Mouse (Mus musculus): ENCODE measurements at regions not wholly inside any gene's neighbourhood (a gene's known extent, or its start where the extent isn't known, plus 50 kb on each side); places are given as distances from the start of the nearest gene placed in this dataset.

- Histone ChIP-seq H3K9me3 (ENCODE audit: control insufficient read depth, low read length) (no peaks in the 10 kb centered on the region), H3K36me3 (ENCODE audit: control insufficient read depth, insufficient read depth, low read length) (no peaks in the 10 kb centered on the region), H3K4me2 (no peak overlapping the region), H3K27ac (ENCODE audit: low read depth, low read length) (no peak overlapping the region), H3K4me3 (ENCODE audit: low read depth, low read length) (no peak overlapping the region), H3K27me3 (replicated peaks; ENCODE audit: control insufficient read depth, insufficient read depth, low read length) (no peaks in the 10 kb centered on the region), H3K9ac (ENCODE audit: low read depth, low read length) (no peak overlapping the region), H3K4me1 (replicated peaks; ENCODE audit: control insufficient read depth, insufficient read depth, low read length) (no peaks in the 10 kb centered on the region)
- 54% methylated on average over 5 of the region's 5 CpGs for WGBS
- ATAC-seq (replicated peaks; ENCODE audit: low FRiP score): no peak
- DNase-seq (ENCODE audit: low spot score): no peak
These were observed 262.2 kb upstream of the Zmiz1 start for GRCm38 (mm10) chr14:25196820-25197219.

- Histone ChIP-seq H3K36me3 (ENCODE audit: control insufficient read depth, insufficient read depth, low read length) (no peaks in the 10 kb centered on the region), H3K4me3 (ENCODE audit: low read depth, low read length) (no peak overlapping the region), H3K4me1 (replicated peaks; ENCODE audit: control insufficient read depth, insufficient read depth, low read length) (no peaks in the 10 kb centered on the region), H3K27me3 (replicated peaks; ENCODE audit: control insufficient read depth, insufficient read depth, low read length) (no peaks in the 10 kb centered on the region), H3K27ac (ENCODE audit: low read depth, low read length) (no peak overlapping the region), H3K4me2 (no peak overlapping the region), H3K9me3 (ENCODE audit: control insufficient read depth, low read length) (no peaks in the 10 kb centered on the region), H3K9ac (ENCODE audit: low read depth, low read length) (no peak overlapping the region)
- 83% methylated on average over 3 of the region's 3 CpGs for WGBS
- no peak for ATAC-seq (replicated peaks; ENCODE audit: low FRiP score)
- DNase-seq (ENCODE audit: low spot score): no peak
These were observed 259.1 kb upstream of the Zmiz1 start for GRCm38 (mm10) chr14:25199900-25200299.

DNA sequence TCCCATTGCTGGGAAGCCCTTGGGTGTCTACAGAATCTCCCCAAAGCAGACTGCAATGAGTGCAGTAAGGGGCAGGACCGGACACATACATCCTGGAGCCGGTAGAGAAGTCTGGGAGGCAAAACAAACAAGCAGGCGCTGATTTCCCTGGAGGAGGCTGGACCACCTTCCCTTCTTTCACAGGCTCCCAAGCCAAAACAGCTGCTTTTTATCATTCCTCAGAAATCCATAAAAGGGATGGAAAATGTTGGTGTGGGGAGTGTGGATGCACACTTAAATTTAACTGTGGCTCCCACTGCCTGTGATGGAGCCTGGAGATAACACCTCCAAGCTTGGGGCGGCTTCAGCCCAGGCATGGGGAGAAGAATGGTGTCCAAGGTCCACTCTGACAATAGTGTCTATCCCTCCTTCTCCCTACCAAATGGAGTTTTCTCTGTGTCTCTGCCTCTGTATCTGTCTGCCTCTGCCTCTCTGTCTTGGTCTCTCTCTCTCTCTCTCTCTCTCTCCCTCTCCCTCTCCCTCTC lies 258.3 kb upstream of the Zmiz1 start:
- WGBS: 58% methylated on average over 4 of the region's 4 CpGs
- Histone ChIP-seq H3K36me3 (ENCODE audit: control insufficient read depth, insufficient read depth, low read length) (no peaks in the 10 kb centered on the region), H3K27me3 (replicated peaks; ENCODE audit: control insufficient read depth, insufficient read depth, low read length) (no peaks in the 10 kb centered on the region), H3K4me3 (ENCODE audit: low read depth, low read length) (no peak overlapping the region), H3K9me3 (ENCODE audit: control insufficient read depth, low read length) (no peaks in the 10 kb centered on the region), H3K4me1 (replicated peaks; ENCODE audit: control insufficient read depth, insufficient read depth, low read length) (no peaks in the 10 kb centered on the region), H3K27ac (ENCODE audit: low read depth, low read length) (no peak overlapping the region), H3K9ac (ENCODE audit: low read depth, low read length) (no peak overlapping the region), H3K4me2 (no peak overlapping the region)
- no peak for DNase-seq (ENCODE audit: low spot score)
- no peak for ATAC-seq (replicated peaks; ENCODE audit: low FRiP score)

DNA sequence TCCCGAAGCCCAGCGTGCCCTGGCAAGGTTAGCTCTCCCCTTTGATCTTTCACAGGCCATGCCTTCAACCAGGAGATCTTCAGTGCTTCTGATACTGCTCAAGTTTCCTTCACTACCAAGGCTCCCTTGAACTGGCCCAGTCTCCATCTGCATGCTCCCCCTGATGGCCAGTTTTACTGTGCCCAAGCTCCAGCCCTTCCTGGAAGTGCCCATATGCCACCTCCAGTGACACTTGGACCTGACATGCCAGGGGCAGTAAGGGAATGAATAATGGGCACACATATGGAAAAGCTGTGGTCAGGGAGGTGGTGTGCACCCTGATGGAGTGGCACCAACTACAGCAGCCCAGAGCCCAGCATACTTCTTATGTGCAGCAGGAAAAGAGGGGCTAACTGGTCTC lies 256.7 kb upstream of the Zmiz1 start:
- no peak overlapping the region for H3K4me2 ChIP-seq
- H3K27ac ChIP-seq (ENCODE audit: low read depth, low read length): no peak overlapping the region
- H3K9me3 ChIP-seq (ENCODE audit: control insufficient read depth, low read length): no peaks in the 10 kb centered on the region
- no peaks in the 10 kb centered on the region for H3K27me3 ChIP-seq (replicated peaks; ENCODE audit: control insufficient read depth, insufficient read depth, low read length)
- ATAC-seq (replicated peaks; ENCODE audit: low FRiP score) (no peak), DNase-seq (ENCODE audit: low spot score) (no peak)
- H3K4me1 ChIP-seq (replicated peaks; ENCODE audit: control insufficient read depth, insufficient read depth, low read length): peaks cover under 1% of the 10 kb centered on the region
- WGBS: 48% methylated on average over 2 of the region's 2 CpGs
- no peaks in the 10 kb centered on the region for H3K36me3 ChIP-seq (ENCODE audit: control insufficient read depth, insufficient read depth, low read length)
- H3K4me3 ChIP-seq (ENCODE audit: low read depth, low read length): no peak overlapping the region
- no peak overlapping the region for H3K9ac ChIP-seq (ENCODE audit: low read depth, low read length)

DNA sequence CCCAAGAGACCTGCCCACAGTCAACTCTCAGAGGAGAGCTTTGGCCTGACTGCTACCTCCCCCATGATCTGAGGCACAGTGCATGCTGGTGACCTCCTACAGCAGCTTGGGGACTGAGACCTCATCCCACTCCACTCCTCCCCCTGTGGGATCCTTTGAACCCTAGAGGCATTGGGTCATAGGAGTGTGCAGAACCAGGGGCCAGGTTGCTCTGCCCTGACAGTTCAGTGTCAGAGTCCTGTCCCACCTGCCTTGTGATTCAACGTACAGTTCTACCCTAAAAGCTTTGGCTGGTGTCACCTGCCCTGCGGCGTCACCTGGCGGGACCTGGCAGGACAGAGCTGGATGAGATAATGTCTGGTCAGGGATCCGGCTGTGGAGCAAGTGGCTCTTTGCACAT lies 254.9 kb upstream of the Zmiz1 start:
- H3K4me1 ChIP-seq (replicated peaks; ENCODE audit: control insufficient read depth, insufficient read depth, low read length): peaks cover 14% of the 10 kb centered on the region
- H3K27ac ChIP-seq (ENCODE audit: low read depth, low read length): no peak overlapping the region
- H3K9me3 ChIP-seq (ENCODE audit: control insufficient read depth, low read length): no peaks in the 10 kb centered on the region
- no peak overlapping the region for H3K4me3 ChIP-seq (ENCODE audit: low read depth, low read length)
- no peak for ATAC-seq (replicated peaks; ENCODE audit: low FRiP score)
- no peak overlapping the region for H3K4me2 ChIP-seq
- no peaks in the 10 kb centered on the region for H3K36me3 ChIP-seq (ENCODE audit: control insufficient read depth, insufficient read depth, low read length)
- H3K9ac ChIP-seq (ENCODE audit: low read depth, low read length): no peak overlapping the region
- 73% methylated on average over 5 of the region's 5 CpGs for WGBS
- no peaks in the 10 kb centered on the region for H3K27me3 ChIP-seq (replicated peaks; ENCODE audit: control insufficient read depth, insufficient read depth, low read length)
- no peak for DNase-seq (ENCODE audit: low spot score)

DNA sequence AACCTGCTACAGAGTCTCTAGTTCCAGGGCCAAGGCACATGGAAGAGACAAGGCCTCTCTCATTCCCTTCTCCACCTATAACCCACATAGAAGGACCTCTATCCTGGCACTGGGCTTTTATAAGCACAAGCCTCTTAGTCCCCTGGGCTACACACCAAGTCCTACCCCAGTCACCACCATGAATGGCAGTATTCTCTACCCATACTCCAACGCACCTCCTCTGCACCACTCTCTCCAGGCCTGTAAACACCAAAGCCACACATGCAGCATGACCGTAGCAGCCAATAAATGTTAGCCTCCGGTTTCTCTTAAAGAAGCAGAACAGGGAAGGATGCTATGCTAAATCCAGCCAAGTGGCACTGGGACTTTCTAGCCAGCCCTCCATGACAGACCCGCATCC lies 252.1 kb upstream of the Zmiz1 start:
- ATAC-seq (replicated peaks; ENCODE audit: low FRiP score) (no peak), DNase-seq (ENCODE audit: low spot score) (no peak)
- no peaks in the 10 kb centered on the region for H3K9me3 ChIP-seq (ENCODE audit: control insufficient read depth, low read length)
- H3K36me3 ChIP-seq (ENCODE audit: control insufficient read depth, insufficient read depth, low read length): no peaks in the 10 kb centered on the region
- no peak overlapping the region for H3K4me2 ChIP-seq
- H3K27ac ChIP-seq (ENCODE audit: low read depth, low read length): no peak overlapping the region
- peaks cover 15% of the 10 kb centered on the region for H3K4me1 ChIP-seq (replicated peaks; ENCODE audit: control insufficient read depth, insufficient read depth, low read length)
- H3K27me3 ChIP-seq (replicated peaks; ENCODE audit: control insufficient read depth, insufficient read depth, low read length): no peaks in the 10 kb centered on the region
- H3K9ac ChIP-seq (ENCODE audit: low read depth, low read length): no peak overlapping the region
- H3K4me3 ChIP-seq (ENCODE audit: low read depth, low read length): no peak overlapping the region
- 79% methylated on average over 4 of the region's 4 CpGs for WGBS

DNA sequence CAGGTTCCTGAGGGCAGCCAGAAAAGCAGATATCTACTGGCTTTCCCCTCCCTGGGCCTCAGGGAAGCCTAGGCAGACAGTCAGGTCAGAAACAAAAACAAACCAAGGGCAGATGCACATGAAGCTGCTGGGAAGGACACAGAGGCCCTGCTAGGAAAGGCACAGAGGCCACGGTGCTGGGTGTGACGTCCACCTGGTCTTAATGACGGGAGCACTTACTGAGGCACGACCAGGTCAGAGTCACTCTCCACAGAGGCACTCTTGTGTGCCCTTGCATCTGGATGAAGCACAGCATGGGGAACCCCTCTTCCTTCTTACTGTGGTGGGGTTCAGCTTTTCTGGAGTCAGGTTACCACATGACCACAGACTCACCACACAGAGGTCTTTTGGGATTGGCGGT lies 251.6 kb upstream of the Zmiz1 start:
- H3K27me3 ChIP-seq (replicated peaks; ENCODE audit: control insufficient read depth, insufficient read depth, low read length): no peaks in the 10 kb centered on the region
- peak overlapping the region; percentile 6; the same call in 1 of the 2 replicates for H3K27ac ChIP-seq (ENCODE audit: low read depth, low read length)
- H3K4me1 ChIP-seq (replicated peaks; ENCODE audit: control insufficient read depth, insufficient read depth, low read length): peaks cover 15% of the 10 kb centered on the region
- no peak overlapping the region for H3K4me3 ChIP-seq (ENCODE audit: low read depth, low read length)
- DNase-seq (ENCODE audit: low spot score) (no peak), ATAC-seq (replicated peaks; ENCODE audit: low FRiP score) (no peak)
- no peak overlapping the region for H3K9ac ChIP-seq (ENCODE audit: low read depth, low read length)
- no peak overlapping the region for H3K4me2 ChIP-seq
- H3K9me3 ChIP-seq (ENCODE audit: control insufficient read depth, low read length): no peaks in the 10 kb centered on the region
- WGBS: 70% methylated on average over 5 of the region's 5 CpGs
- no peaks in the 10 kb centered on the region for H3K36me3 ChIP-seq (ENCODE audit: control insufficient read depth, insufficient read depth, low read length)

DNA sequence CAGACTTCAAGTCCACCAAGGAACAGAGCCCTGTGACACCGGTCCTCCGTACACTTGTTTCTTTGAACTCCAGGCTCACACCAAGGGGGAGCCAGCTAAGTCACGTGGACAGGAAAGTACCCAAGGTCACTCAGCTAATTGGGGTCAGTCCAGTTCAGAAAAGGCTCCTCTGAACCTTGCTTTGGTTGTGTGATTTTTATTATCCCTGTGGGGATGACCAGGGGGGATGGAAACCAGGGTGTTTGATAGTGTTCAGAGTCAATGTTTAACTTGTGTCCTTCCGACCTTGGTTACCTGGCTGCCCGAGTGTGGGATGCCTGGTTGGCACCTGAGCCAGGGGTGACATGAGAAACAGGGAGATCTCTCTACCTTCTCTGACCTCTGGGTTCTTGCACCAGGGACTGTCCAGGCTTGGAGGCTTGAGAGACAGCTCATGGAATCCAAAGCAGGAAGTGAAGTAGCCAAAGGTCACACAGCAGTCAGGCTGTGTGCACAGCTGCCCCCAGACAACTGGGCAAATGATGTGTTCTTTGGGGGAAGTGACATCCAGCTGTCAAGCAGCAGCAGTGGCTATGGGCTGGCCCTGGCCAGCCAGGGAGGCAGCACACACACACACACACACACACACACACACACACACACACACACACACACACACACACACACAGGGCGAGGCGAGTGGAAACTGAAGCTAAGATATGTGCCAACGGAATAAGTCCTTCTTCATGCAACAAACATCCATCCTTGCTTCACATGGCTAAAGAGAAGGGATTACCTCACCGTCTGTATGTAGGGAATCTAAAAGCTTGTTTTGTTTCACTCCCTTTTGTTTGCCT lies 250.5 kb upstream of the Zmiz1 start:
- peaks cover 15% of the 10 kb centered on the region for H3K4me1 ChIP-seq (replicated peaks; ENCODE audit: control insufficient read depth, insufficient read depth, low read length)
- peak overlapping the region; percentile 32 for H3K27ac ChIP-seq (ENCODE audit: low read depth, low read length)
- no peak overlapping the region for H3K9ac ChIP-seq (ENCODE audit: low read depth, low read length)
- 60% methylated on average over 9 of the region's 9 CpGs for WGBS
- no peak overlapping the region for H3K4me2 ChIP-seq
- H3K9me3 ChIP-seq (ENCODE audit: control insufficient read depth, low read length): no peaks in the 10 kb centered on the region
- H3K36me3 ChIP-seq (ENCODE audit: control insufficient read depth, insufficient read depth, low read length): no peaks in the 10 kb centered on the region
- no peaks in the 10 kb centered on the region for H3K27me3 ChIP-seq (replicated peaks; ENCODE audit: control insufficient read depth, insufficient read depth, low read length)
- DNase-seq (ENCODE audit: low spot score) (no peak), ATAC-seq (replicated peaks; ENCODE audit: low FRiP score) (peak; percentile 53)
- no peak overlapping the region for H3K4me3 ChIP-seq (ENCODE audit: low read depth, low read length)

DNA sequence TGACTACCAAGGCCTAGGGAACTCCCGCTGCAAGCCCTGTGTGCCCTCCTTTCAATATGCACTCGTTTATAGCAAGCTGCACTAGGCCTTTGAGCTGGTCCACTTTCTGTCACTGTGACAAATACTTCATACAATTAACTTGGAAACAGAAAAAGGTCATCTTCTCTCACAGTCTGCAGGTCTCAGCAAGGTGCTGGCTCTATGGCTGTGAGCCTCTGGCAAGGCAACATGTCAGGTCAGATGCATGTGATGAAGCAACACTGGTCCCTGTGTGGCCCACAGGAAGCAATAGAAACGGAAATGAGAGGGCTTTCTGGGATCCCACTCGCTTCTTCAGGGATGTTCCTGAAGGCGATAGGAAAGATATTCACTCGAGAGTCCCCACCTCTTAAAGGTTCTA lies 245.9 kb upstream of the Zmiz1 start:
- DNase-seq (ENCODE audit: low spot score) (no peak), ATAC-seq (replicated peaks; ENCODE audit: low FRiP score) (no peak)
- H3K4me1 ChIP-seq (replicated peaks; ENCODE audit: control insufficient read depth, insufficient read depth, low read length): peaks cover 9% of the 10 kb centered on the region
- no peaks in the 10 kb centered on the region for H3K36me3 ChIP-seq (ENCODE audit: control insufficient read depth, insufficient read depth, low read length)
- H3K27ac ChIP-seq (ENCODE audit: low read depth, low read length): no peak overlapping the region
- WGBS: 55% methylated on average over 6 of the region's 6 CpGs
- H3K4me2 ChIP-seq: no peak overlapping the region
- no peak overlapping the region for H3K9ac ChIP-seq (ENCODE audit: low read depth, low read length)
- no peak overlapping the region for H3K4me3 ChIP-seq (ENCODE audit: low read depth, low read length)
- H3K9me3 ChIP-seq (ENCODE audit: control insufficient read depth, low read length): no peaks in the 10 kb centered on the region
- H3K27me3 ChIP-seq (replicated peaks; ENCODE audit: control insufficient read depth, insufficient read depth, low read length): no peaks in the 10 kb centered on the region

All from liver, embryonic 11.5 days (tissue).